Comparison of ENCODE assay signal across 13 mouse cellular contexts in genomic region chr2:26535517-26536045, GRCm38 (mm10). TPM values are rescaled to one million over a fixed set of nuclear protein-coding genes. Genes with fewer than 3 reads are reported as not detected.
DNase-seq lines count a peak whose midpoint lies in the region; ATAC-seq and TF ChIP-seq lines count a peak whose summit lies in the region.
"Had no signal": no experiment of that assay in that cellular context is flagged by ENCODE, and none has a peak within 500 bp of the region (broad histone marks: within the 10 kb centered on the region; RNA-seq: fewer than 3 reads in every experiment).

No protein-coding gene starts in this region.

- TF ChIP-seq CTCF in gastrocnemius, adult 2 months (IDR thresholded peaks at IDR 0.05): no peak

- peaks cover 52% of the 10 kb centered on the region for H3K4me1 ChIP-seq in forebrain, embryonic 13.5 days

- H3K9me3 ChIP-seq in forebrain, embryonic 13.5 days (replicated peaks): no peaks in the 10 kb centered on the region
- H3K9me3 ChIP-seq: embryonic facial prominence, embryonic 12.5 days; heart, embryonic 15.5 days had no signal

- peak overlapping the region; percentile 38; the same call in 1 of the 2 replicates for H3K27ac ChIP-seq in gastrocnemius, adult 2 months
- H3K27ac ChIP-seq in forebrain, embryonic 13.5 days: peak overlapping the region; percentile 74
- H3K27ac ChIP-seq: embryonic facial prominence, embryonic 12.5 days had no signal

- H3K9ac ChIP-seq in forebrain, embryonic 13.5 days: no peak overlapping the region
- H3K9ac ChIP-seq: embryonic facial prominence, embryonic 12.5 days; heart, embryonic 15.5 days had no signal

- intact Hi-C loops in gastrocnemius, adult 2 months (cut with DNase I): no loop called here
- intact Hi-C loops in left cerebral cortex, postnatal 4 days (cut with DNase I): no loop called here

- ATAC-seq in forebrain, embryonic 13.5 days: peak; percentile 64
- no peak for ATAC-seq in megakaryocyte, adult 5-6 weeks (ENCODE audit: poor library complexity, severe bottlenecking)

- H3K27me3 ChIP-seq in forebrain, embryonic 13.5 days: no peaks in the 10 kb centered on the region
- H3K27me3 ChIP-seq: embryonic facial prominence, embryonic 12.5 days; heart, embryonic 15.5 days had no signal

- H3K4me2 ChIP-seq in forebrain, embryonic 13.5 days: no peak overlapping the region
- H3K4me2 ChIP-seq: embryonic facial prominence, embryonic 12.5 days; heart, embryonic 15.5 days had no signal

- no peak overlapping the region for H3K4me3 ChIP-seq in gastrocnemius, adult 2 months
- H3K4me3 ChIP-seq in forebrain, embryonic 13.5 days: no peak overlapping the region
- H3K4me3 ChIP-seq: embryonic facial prominence, embryonic 12.5 days; heart, embryonic 15.5 days had no signal

- no peaks in the 10 kb centered on the region for H3K36me3 ChIP-seq in forebrain, embryonic 13.5 days (ENCODE audit: poor library complexity, severe bottlenecking)
- H3K36me3 ChIP-seq: embryonic facial prominence, embryonic 12.5 days; heart, embryonic 15.5 days had no signal

- DNase-seq in gastrocnemius, adult 2 months: no peak
- no peak for DNase-seq in gastrocnemius, postnatal 25 days
- DNase-seq in left cerebral cortex, postnatal 4 days: peak; percentile 66
- peak; percentile 53 for DNase-seq in retina, embryonic 14.5 days (ENCODE audit: low spot score)
- DNase-seq in adrenal gland, adult (ENCODE audit: inconsistent age in 2 of 2, low spot score in 1 of 2): no peak
- DNase-seq in natural killer cell, adult 2 months (ENCODE audit: low spot score in 2 of 2): no peak

- WGBS in forebrain, embryonic 13.5 days: 8% methylated on average over 4 of the region's 4 CpGs

RNA-seq across cellular contexts. Expression of gene Notch1, which starts 19.1 kb away (rescaled TPM):
- 10 to 100 TPM in 1 of 2 experiments, 1 to 10 TPM in 1; 6.9 to 11.9 TPM for total RNA-seq in gastrocnemius, adult 2 months (2021)
- 1 to 10 TPM; 7.0 to 9.2 TPM for total RNA-seq in gastrocnemius, postnatal 25 days (2021)
- polyA plus RNA-seq in forebrain, embryonic 13.5 days (2015; fragmentation: Nextera tagmentation; extraction: Ambion mirVana): 28.1 and 32.8 TPM in 2 replicates
- 10 to 100 TPM; 39.5 to 42.1 TPM for total RNA-seq in left cerebral cortex, postnatal 4 days (2021)
- 37.6 and 43.0 TPM in 2 replicates for total RNA-seq in megakaryocyte, adult 5-6 weeks (2015)
- 22.3 and 48.3 TPM in 2 replicates for total RNA-seq in megakaryocyte, adult 5-6 weeks (2017)

RNA-seq across cellular contexts. Expression of gene Egfl7, which starts 44.2 kb away (rescaled TPM):
- total RNA-seq in gastrocnemius, adult 2 months (2021): 10 to 100 TPM; 34.4 to 53.7 TPM
- 10 to 100 TPM; 42.3 to 67.2 TPM for total RNA-seq in gastrocnemius, postnatal 25 days (2021)
- 50.2 and 55.8 TPM in 2 replicates for polyA plus RNA-seq in forebrain, embryonic 13.5 days (2015; fragmentation: Nextera tagmentation; extraction: Ambion mirVana)
- total RNA-seq in left cerebral cortex, postnatal 4 days (2021): 10 to 100 TPM; 73.0 to 78.3 TPM
- total RNA-seq in megakaryocyte, adult 5-6 weeks (2015): 1.6 and 3.1 TPM in 2 replicates
- 3.7 and 3.9 TPM in 2 replicates for total RNA-seq in megakaryocyte, adult 5-6 weeks (2017)

RNA-seq across cellular contexts. Expression of gene Gm20532, which starts 50.9 kb away (rescaled TPM):
- not detected for total RNA-seq in gastrocnemius, adult 2 months (2021)
- total RNA-seq in gastrocnemius, postnatal 25 days (2021): not detected
- not detected in 2 replicates for polyA plus RNA-seq in forebrain, embryonic 13.5 days (2015; fragmentation: Nextera tagmentation; extraction: Ambion mirVana)
- not detected for total RNA-seq in left cerebral cortex, postnatal 4 days (2021)
- 0.36 TPM in 1 of 2 replicates, not detected in the other for total RNA-seq in megakaryocyte, adult 5-6 weeks (2015)
- total RNA-seq in megakaryocyte, adult 5-6 weeks (2017): not detected in 2 replicates
- total RNA-seq: left cerebral cortex, adult 8-10 months had no signal
- polyA plus RNA-seq: embryonic facial prominence, embryonic 12.5 days; heart, embryonic 15.5 days; lung, postnatal 0 days; small intestine, adult 2 months had no signal

Comparison
In these comparisons a context has a peak if more than half of its experiments do, and no peak if none do; other contexts are left out.
1. DNase-seq: peak in left cerebral cortex, postnatal 4 days (single experiment) and retina, embryonic 14.5 days (single experiment); none in gastrocnemius, adult 2 months (single experiment), gastrocnemius, postnatal 25 days (single experiment), adrenal gland, adult (0 of 2) and natural killer cell, adult 2 months (0 of 2).
2. RNA of gene Egfl7, which starts 44.2 kb away (total RNA-seq): 73.0 to 78.3 TPM in left cerebral cortex, postnatal 4 days, 42.3 to 67.2 TPM in gastrocnemius, postnatal 25 days and 34.4 to 53.7 TPM in gastrocnemius, adult 2 months; 1.6 to 3.9 TPM in megakaryocyte, adult 5-6 weeks; every median in the first group is over 4 times any median in the second.